Mouse (Mus musculus) forebrain, postnatal 0 days (tissue): ENCODE results near the gene Ctps. TPM values are rescaled to one million over a fixed set of nuclear protein-coding genes. Genes with fewer than 3 reads are reported as not detected.

ENCODE experiments used
- ATAC-seq: fragments of 200-750 bp; cut with Nextera tagmentation; 2 replicates; pipeline ENCODE4 v1.8.0; 2017; ENCODE audit warnings: mild to moderate bottlenecking, moderate library complexity
- DNase-seq: peaks from one replicate; pipeline ENCODE4 v3.0.0-alpha.2; 2015
- H3K27ac ChIP-seq: fragments of 300-500 bp; sonication (generic); 2 replicates; pipeline ENCODE4 v1.5.1; 2014; ENCODE audit warnings: low read depth, mild to moderate bottlenecking, antibody characterized with exemption, low read length, moderate library complexity, mixed read lengths
- H3K27me3 ChIP-seq: fragments of 300-500 bp; sonication (generic); 2 replicates; pipeline ENCODE4 v1.6.1; 2014; ENCODE audit warnings: mild to moderate bottlenecking, low read length, mixed read lengths; ENCODE audit not compliant: insufficient read depth
- H3K36me3 ChIP-seq: fragments of 300-500 bp; sonication (generic); 2 replicates; pipeline ENCODE4 v1.6.1; 2014; ENCODE audit warnings: mild to moderate bottlenecking, moderate library complexity; ENCODE audit not compliant: insufficient read depth
- H3K4me1 ChIP-seq: fragments of 300-500 bp; sonication (generic); 2 replicates; pipeline ENCODE4 v1.6.1; 2014; ENCODE audit warnings: antibody characterized with exemption; ENCODE audit not compliant: insufficient read depth
- H3K4me2 ChIP-seq: fragments of 300-500 bp; sonication (generic); 2 replicates; pipeline ENCODE4 v1.6.1; 2014; ENCODE audit warnings: low read depth, mild to moderate bottlenecking, moderate library complexity
- H3K4me3 ChIP-seq: fragments of 300-500 bp; sonication (generic); 2 replicates; pipeline ENCODE4 v1.5.1; 2014; ENCODE audit warnings: low read depth, low read length, mixed read lengths
- H3K9ac ChIP-seq: fragments of 300-500 bp; sonication (generic); 2 replicates; pipeline ENCODE4 v1.6.1; 2014; ENCODE audit warnings: mild to moderate bottlenecking
- H3K9me3 ChIP-seq: fragments of 300-500 bp; sonication (generic); 2 replicates; pipeline ENCODE4 v1.6.1; 2016; ENCODE audit warnings: low read length
- CTCF ChIP-seq: sonication (generic); IDR thresholded peaks from 2 replicates; pipeline ENCODE4 v1.5.1; 2016; ENCODE audit warnings: antibody characterized with exemption, control low read depth, low read depth
- WGBS: fragments of 180-500 bp; shearing (Covaris S2); extraction: QIAGEN DNeasy Blood & Tissue Kit; methylation state at CpG from one replicate; pipeline ENCODE4 v1.1.7; 2014; 5-methylcytosine and 5-hydroxymethylcytosine counted together
- polyA plus RNA-seq: library from polyadenylated mRNA; unstranded; fragments of >200 nt; fragmentation: Nextera tagmentation; extraction: Ambion mirVana; gene quantifications from 2 replicates; pipeline ENCODE4 v1.2.1, GENCODE M21; 2015
- total RNA-seq: library from RNA; depleted of rRNA; stranded (reverse); fragments of >200 nt; gene quantifications from 2 replicates; pipeline ENCODE4 v1.2.3, GENCODE M21; 2014; rRNA removed

Ctps gene
- total and polyA plus RNA-seq, 2 experiments from 2014 or later: 73.0 to 76.8 TPM

DNA sequence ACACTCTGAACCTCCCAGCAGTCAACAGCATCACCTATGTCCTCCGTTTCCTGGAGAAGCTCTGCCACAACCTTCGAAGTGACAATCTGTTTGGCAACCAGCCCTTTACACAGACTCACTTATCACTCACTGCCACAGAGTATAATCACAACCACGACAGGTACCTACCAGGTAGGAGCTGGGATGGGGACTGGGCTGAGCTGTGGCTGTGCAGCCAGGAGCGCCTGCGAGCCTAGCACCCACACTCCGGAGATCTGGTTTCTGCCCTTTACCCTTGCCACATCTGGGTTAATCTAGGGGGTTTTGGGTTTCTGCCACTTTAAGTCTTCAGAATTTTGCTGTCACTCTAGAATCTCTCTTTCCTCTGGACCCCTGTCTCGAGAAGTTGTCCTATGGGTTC is 53.2 kb downstream of the Ctps start:
- no peak overlapping the region for H3K4me3 ChIP-seq
- TF ChIP-seq CTCF: no peak
- H3K4me1 ChIP-seq: no peaks in the 10 kb centered on the region
- H3K4me2 ChIP-seq: no peak overlapping the region
- H3K27me3 ChIP-seq: no peaks in the 10 kb centered on the region
- no peak overlapping the region for H3K9ac ChIP-seq
- H3K9me3 ChIP-seq: no peaks in the 10 kb centered on the region
- DNase-seq (no peak), ATAC-seq (no peak)
- WGBS: 94% methylated on average over 7 of the region's 7 CpGs
- H3K27ac ChIP-seq: no peak overlapping the region
- H3K36me3 ChIP-seq: peaks cover 42% of the 10 kb centered on the region

DNA sequence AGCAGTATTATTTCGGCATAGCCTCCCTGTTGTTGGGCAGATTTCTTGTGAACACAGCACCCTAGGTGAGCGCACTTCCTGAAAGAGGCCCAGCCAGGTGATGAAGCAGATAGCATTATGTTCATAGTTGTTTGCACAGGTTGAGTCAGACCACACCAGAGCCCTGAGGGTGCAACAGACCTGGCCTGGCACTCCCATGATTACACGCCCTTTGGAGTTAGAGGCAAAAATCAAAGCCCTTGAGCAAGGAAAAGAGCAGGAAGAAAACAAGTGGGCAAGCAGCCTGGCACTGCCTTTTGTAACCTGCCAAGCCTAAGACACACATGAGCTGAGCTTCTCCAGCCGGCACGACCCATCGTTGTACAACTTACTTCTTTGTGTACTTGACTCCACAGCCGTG is 53.6 kb downstream of the Ctps start:
- peaks cover 41% of the 10 kb centered on the region for H3K36me3 ChIP-seq
- H3K27me3 ChIP-seq: no peaks in the 10 kb centered on the region
- H3K4me2 ChIP-seq: no peak overlapping the region
- WGBS: 95% methylated on average over 7 of the region's 7 CpGs
- no peak overlapping the region for H3K27ac ChIP-seq
- no peaks in the 10 kb centered on the region for H3K4me1 ChIP-seq
- DNase-seq (no peak), ATAC-seq (no peak)
- no peak overlapping the region for H3K9ac ChIP-seq
- no peaks in the 10 kb centered on the region for H3K9me3 ChIP-seq
- no peak overlapping the region for H3K4me3 ChIP-seq
- no peak for TF ChIP-seq CTCF

DNA sequence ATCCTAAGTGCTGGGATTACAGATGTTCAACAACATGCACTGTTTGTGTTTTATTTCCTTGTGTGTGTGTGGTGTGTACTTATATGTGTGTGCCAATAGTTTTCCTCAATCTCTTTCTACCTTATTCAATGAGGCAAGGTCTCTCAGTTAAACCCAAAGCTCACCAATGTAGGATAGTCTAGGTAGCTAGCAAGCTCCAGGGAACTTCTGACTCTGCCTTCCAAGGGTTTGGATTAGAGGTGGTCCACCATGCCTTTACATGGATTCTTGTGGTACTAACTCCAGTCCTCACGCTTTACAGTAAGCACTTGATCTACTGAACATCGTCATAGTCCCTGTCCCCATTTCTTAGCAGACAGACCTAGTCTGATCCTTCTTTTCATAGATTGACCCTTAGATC is 55.7 kb downstream of the Ctps start:
- no peak overlapping the region for H3K4me2 ChIP-seq
- no peaks in the 10 kb centered on the region for H3K27me3 ChIP-seq
- no peak overlapping the region for H3K4me3 ChIP-seq
- H3K9me3 ChIP-seq: peaks cover 2% of the 10 kb centered on the region; the same call in 1 of the 2 replicates
- H3K27ac ChIP-seq: no peak overlapping the region
- ATAC-seq (no peak), DNase-seq (no peak)
- 99% methylated on average over 2 of the region's 2 CpGs for WGBS
- H3K9ac ChIP-seq: no peak overlapping the region
- H3K4me1 ChIP-seq: no peaks in the 10 kb centered on the region
- H3K36me3 ChIP-seq: peaks cover 51% of the 10 kb centered on the region
- TF ChIP-seq CTCF: no peak

DNA sequence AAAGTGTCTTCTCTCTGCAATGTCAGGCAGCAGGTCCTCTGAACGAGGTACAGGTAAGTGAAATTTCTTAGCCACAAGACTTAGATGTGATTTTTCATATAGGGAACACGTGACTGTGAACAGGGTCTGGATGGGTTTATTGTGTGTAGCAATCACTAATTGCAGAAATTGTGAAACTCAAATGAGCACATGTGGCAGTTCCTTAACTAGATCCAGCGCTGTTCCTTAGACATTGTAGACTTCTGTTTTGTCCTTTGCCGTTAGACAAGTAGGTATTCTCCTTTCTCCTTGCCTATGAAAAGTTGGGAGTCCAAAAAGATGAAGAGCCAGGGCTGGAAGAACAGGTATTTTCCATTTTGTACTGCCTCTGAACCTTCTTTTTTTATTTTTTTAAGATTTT is 58.9 kb downstream of the Ctps start:
- Histone ChIP-seq H3K4me3 (no peak overlapping the region), H3K4me1 (no peaks in the 10 kb centered on the region), H3K4me2 (no peak overlapping the region), H3K9ac (no peak overlapping the region), H3K36me3 (peaks cover 47% of the 10 kb centered on the region), H3K9me3 (peaks cover 4% of the 10 kb centered on the region; the same call in 1 of the 2 replicates), H3K27ac (no peak overlapping the region), H3K27me3 (no peaks in the 10 kb centered on the region)
- DNase-seq: no peak
- WGBS: 95% methylated on average over 4 of the region's 4 CpGs
- TF ChIP-seq CTCF: no peak
- no peak for ATAC-seq

DNA sequence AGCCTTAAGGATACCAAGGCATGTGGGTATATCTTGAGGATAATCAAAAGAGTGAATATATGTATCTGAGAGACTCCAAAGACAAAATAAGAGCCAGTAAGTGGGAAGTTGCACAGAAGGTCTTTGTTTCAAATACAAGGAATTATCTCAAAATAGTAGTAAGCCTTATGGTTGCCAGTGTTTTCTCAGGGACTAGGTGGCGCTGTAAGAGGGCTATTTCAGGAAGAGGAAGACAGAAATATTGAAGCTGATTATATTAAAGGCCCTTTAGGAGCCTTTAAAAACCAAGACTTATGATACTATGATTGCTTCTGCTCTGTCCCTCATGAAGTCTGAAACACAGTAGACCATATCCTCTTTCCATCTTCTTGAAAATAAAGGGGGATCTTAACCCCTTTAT is 63.1 kb downstream of the Ctps start:
- Histone ChIP-seq H3K4me2 (no peak overlapping the region), H3K9ac (no peak overlapping the region), H3K27ac (no peak overlapping the region), H3K9me3 (peaks cover 4% of the 10 kb centered on the region; the same call in 1 of the 2 replicates), H3K36me3 (peaks cover 37% of the 10 kb centered on the region), H3K4me3 (no peak overlapping the region), H3K27me3 (no peaks in the 10 kb centered on the region), H3K4me1 (no peaks in the 10 kb centered on the region)
- 0 out of 2 replicates have a peak, but pooled peaks have one; percentile 2 for TF ChIP-seq CTCF
- no peak for DNase-seq
- WGBS: 91% methylated on average over 1 of the region's 1 CpGs
- ATAC-seq: no peak

Other genes starting within 250 kb of the Ctps start
- 43.9 and 47.1 TPM in 2 replicates for gene Scmh1, start 165.0 kb downstream of the Ctps start, total RNA-seq
- 40.4 and 56.4 TPM in 2 replicates for gene Scmh1, start 165.0 kb downstream of the Ctps start, polyA plus RNA-seq
- gene Slfnl1, start 38.0 kb downstream of the Ctps start, total RNA-seq: 0.15 TPM in 1 of 2 replicates, not detected in the other
- not detected in 2 replicates for gene Slfnl1, start 38.0 kb downstream of the Ctps start, polyA plus RNA-seq
- not detected in 2 replicates for gene Gm8439, start 18.5 kb upstream of the Ctps start, total RNA-seq
- not detected in 2 replicates for gene Gm8439, start 18.5 kb upstream of the Ctps start, polyA plus RNA-seq
- 2.9 and 6.0 TPM in 2 replicates for gene Cited4, start 96.3 kb upstream of the Ctps start, total RNA-seq
- gene Cited4, start 96.3 kb upstream of the Ctps start, polyA plus RNA-seq: 4.2 and 5.3 TPM in 2 replicates
- gene Kcnq4, start 178.3 kb upstream of the Ctps start, total RNA-seq: 10.9 and 11.9 TPM in 2 replicates
- 7.1 and 7.5 TPM in 2 replicates for gene Kcnq4, start 178.3 kb upstream of the Ctps start, polyA plus RNA-seq